Mouse (Mus musculus): ENCODE measurements around the gene Tspan9.

Gene Tspan9

GRCm38 (mm10) chr6:128070072-128070872, 73.1 kb downstream of the Tspan9 start:
- no peak for DNase-seq

- no peak for DNase-seq
These were observed 75.2 kb downstream of the Tspan9 start for GRCm38 (mm10) chr6:128068144-128068543.

GRCm38 (mm10) chr6:128065982-128066381, 77.4 kb downstream of the Tspan9 start:
- no peak for DNase-seq

- no peak for DNase-seq
These were observed 79.9 kb downstream of the Tspan9 start for GRCm38 (mm10) chr6:128063501-128063900.

GRCm38 (mm10) chr6:128062784-128063183, 80.6 kb downstream of the Tspan9 start:
- DNase-seq: no peak

GRCm38 (mm10) chr6:128062216-128062615, 81.2 kb downstream of the Tspan9 start:
- DNase-seq: no peak

- no peak for DNase-seq
These were observed 82.1 kb downstream of the Tspan9 start for GRCm38 (mm10) chr6:128061342-128061741.

GRCm38 (mm10) chr6:128058570-128058969, 84.8 kb downstream of the Tspan9 start:
- DNase-seq: no peak

GRCm38 (mm10) chr6:128058157-128058556, 85.2 kb downstream of the Tspan9 start:
- no peak for DNase-seq

- no peak for DNase-seq
These were observed 90.2 kb downstream of the Tspan9 start for GRCm38 (mm10) chr6:128053000-128053732.

GRCm38 (mm10) chr6:128047671-128048070, 95.7 kb downstream of the Tspan9 start:
- DNase-seq: no peak

GRCm38 (mm10) chr6:128047239-128047638, 96.2 kb downstream of the Tspan9 start:
- no peak for DNase-seq

GRCm38 (mm10) chr6:128046799-128047198, 96.6 kb downstream of the Tspan9 start:
- no peak for DNase-seq

GRCm38 (mm10) chr6:128044691-128045090, 98.7 kb downstream of the Tspan9 start:
- DNase-seq: no peak

GRCm38 (mm10) chr6:128043486-128043885, 99.9 kb downstream of the Tspan9 start:
- DNase-seq: no peak

- DNase-seq: no peak
These were observed 101.6 kb downstream of the Tspan9 start for GRCm38 (mm10) chr6:128041836-128042235.

- no peak for DNase-seq
These were observed 104.2 kb downstream of the Tspan9 start for GRCm38 (mm10) chr6:128039077-128039766.

- no peak for DNase-seq
These were observed 104.8 kb downstream of the Tspan9 start for GRCm38 (mm10) chr6:128038568-128038967.

GRCm38 (mm10) chr6:128036597-128036996, 106.8 kb downstream of the Tspan9 start:
- DNase-seq: no peak

GRCm38 (mm10) chr6:128035930-128036309, 107.5 kb downstream of the Tspan9 start:
- peak; percentile 37 for DNase-seq

- peak; percentile 72 for DNase-seq
These were observed 108.0 kb downstream of the Tspan9 start for GRCm38 (mm10) chr6:128035250-128035929.

GRCm38 (mm10) chr6:128034317-128035249, 108.8 kb downstream of the Tspan9 start:
- DNase-seq: peak; percentile 75

Data from right cerebral cortex, postnatal 4 days (tissue).